In the genomic region with DNA sequence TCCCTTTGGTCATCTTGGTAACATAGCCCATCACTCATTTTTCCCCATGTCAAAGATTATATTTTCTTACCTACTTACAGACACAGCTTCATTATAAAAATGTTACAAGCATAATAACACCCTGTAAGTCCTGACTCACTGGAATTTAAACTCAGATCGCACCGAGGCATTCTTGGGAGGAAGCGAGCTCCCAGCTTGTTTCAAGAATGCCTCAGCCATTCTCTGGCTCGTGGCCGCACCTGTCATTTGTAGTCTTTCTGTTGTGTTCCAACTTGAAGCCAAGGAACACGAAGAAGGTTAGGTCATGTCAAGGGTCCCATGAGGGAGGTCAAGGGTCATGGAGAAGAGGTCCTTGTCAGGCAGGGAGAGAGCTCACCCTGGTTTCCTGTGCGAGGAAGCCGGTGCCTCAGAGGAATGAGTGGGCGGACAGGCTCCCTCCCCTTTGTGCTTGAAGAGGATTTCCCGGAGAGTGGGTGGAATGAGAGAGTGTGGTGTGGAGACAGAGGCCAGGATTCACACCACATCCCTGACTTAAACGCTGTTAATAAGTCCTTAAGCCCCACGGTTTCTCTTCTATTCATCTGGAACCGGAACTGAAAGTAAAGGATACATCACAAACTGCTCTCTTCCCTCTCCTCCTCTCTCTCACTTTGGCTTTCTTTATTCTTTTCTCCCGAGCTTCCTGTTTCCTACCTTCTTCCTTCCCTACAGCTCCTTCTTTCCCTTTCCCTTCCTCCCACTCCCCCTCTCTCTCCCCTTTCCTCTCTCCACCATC, we compare ENCODE assay signal across 8 mouse cellular contexts.
A peak's percentile ranks its signal among the peaks of the same experiment; 100 is the strongest.
DNase-seq lines count a peak whose midpoint lies in the region; ATAC-seq and TF ChIP-seq lines count a peak whose summit lies in the region.

No protein-coding gene starts in this region.

- no peaks in the 10 kb centered on the region for H3K27me3 ChIP-seq in lung, embryonic 16.5 days (ENCODE audit: control insufficient read depth, insufficient read depth, low read depth, low read length)
- H3K27me3 ChIP-seq in cerebellum, adult 2 months (ENCODE audit: control insufficient read depth, insufficient read depth, low read length), result no peaks in the 10 kb centered on the region

- no peak for TF ChIP-seq CTCF in cerebellum, adult 2 months (IDR thresholded peaks at IDR 0.05; ENCODE audit: borderline replicate concordance, insufficient read depth, low read depth, low read length)

- peak; percentile 19 for DNase-seq in layer of hippocampus, adult 11-12 months (ENCODE audit: low spot score)
- DNase-seq in layer of hippocampus, adult 8-10 months (ENCODE audit: low spot score in 2 of 2), result no peak
- DNase-seq in adrenal gland, postnatal 36 days, result peak; percentile 57 to 59
- DNase-seq in heart, postnatal 36 days, result peak; percentile 12 to 18
- no peak for DNase-seq in cerebellum, adult 2 months
- DNase-seq in cerebellum, adult 11 months, result no peak
- no peak for DNase-seq in layer of hippocampus, postnatal 25 days (ENCODE audit: extremely low spot score in 1 of 2, low spot score in 1 of 2)

- TF ChIP-seq POLR2A in cerebellum, adult 2 months (IDR thresholded peaks at IDR 0.05; ENCODE audit: borderline replicate concordance, insufficient read depth, low read length), result no peak

- no peaks in the 10 kb centered on the region for H3K36me3 ChIP-seq in lung, embryonic 16.5 days (ENCODE audit: control insufficient read depth, insufficient read depth, low read length)

- no peak overlapping the region; the same call in 1 of the 2 replicates for H3K9ac ChIP-seq in lung, embryonic 16.5 days (ENCODE audit: low read length)

- H3K4me3 ChIP-seq in lung, embryonic 16.5 days (ENCODE audit: low read length), result peak overlapping the region; percentile 22; the same call in 1 of the 2 replicates
- no peak overlapping the region for H3K4me3 ChIP-seq in cerebellum, adult 2 months (replicated peaks; ENCODE audit: insufficient read depth, low read depth, low read length)

- H3K4me1 ChIP-seq in lung, embryonic 16.5 days (replicated peaks; ENCODE audit: control insufficient read depth, insufficient read depth, low read length), result 0 out of 2 replicates have a peak, but pooled peaks cover 3% of the 10 kb centered on the region
- H3K4me1 ChIP-seq in cerebellum, adult 2 months (ENCODE audit: control insufficient read depth, insufficient read depth, low read length), result peaks cover 6% of the 10 kb centered on the region

- H3K9me3 ChIP-seq in lung, embryonic 16.5 days (ENCODE audit: control insufficient read depth, low read length), result no peaks in the 10 kb centered on the region

- H3K4me2 ChIP-seq in lung, embryonic 16.5 days (ENCODE audit: low read depth, low read length), result peak overlapping the region; percentile 25

- intact Hi-C loops in heart, postnatal 36 days (cut with DNase I), result no loop called here

- ATAC-seq in lung, embryonic 16.5 days (ENCODE audit: low read depth), result 0 out of 2 replicates have a peak, but pooled peaks have one; percentile 23

- WGBS in lung, embryonic 16.5 days, result 22% methylated on average over 14 of the region's 14 CpGs
- WGBS in cerebellum, adult 2 months, result 48% methylated on average over 14 of the region's 14 CpGs

- no peak overlapping the region for H3K27ac ChIP-seq in lung, embryonic 16.5 days (ENCODE audit: low read length)
- H3K27ac ChIP-seq in cerebellum, adult 2 months (ENCODE audit: insufficient read depth, low read length), result no peak overlapping the region

Comparison
In these comparisons a context has a peak if more than half of its experiments do, and no peak if none do; other contexts are left out.
1. DNase-seq: peak in layer of hippocampus, adult 11-12 months (single experiment), adrenal gland, postnatal 36 days (2 of 2) and heart, postnatal 36 days (2 of 2); none in layer of hippocampus, adult 8-10 months (0 of 2), cerebellum, adult 2 months (0 of 2), cerebellum, adult 11 months (single experiment) and layer of hippocampus, postnatal 25 days (0 of 2).